Mouse (Mus musculus) embryonic facial prominence, embryonic 14.5 days (tissue): ENCODE results near the gene Robo1. TPM values are rescaled to one million over a fixed set of nuclear protein-coding genes. Genes with fewer than 3 reads are reported as not detected.
A peak's percentile ranks its signal among the peaks of the same experiment; 100 is the strongest.

Experiments used
- ATAC-seq: fragments of 200-750 bp; cut with Nextera tagmentation; 2 replicates; pipeline ENCODE4 v1.8.0; 2017; ENCODE audit warnings: low read depth, moderate number of reproducible peaks, moderate TSS enrichment
- DNase-seq: peaks from one replicate; pipeline ENCODE4 v3.0.0-alpha.2; 2015; ENCODE audit warnings: low spot score
- H3K27ac ChIP-seq: fragments of 300-500 bp; sonication (generic); replicated peaks from 2 replicates; pipeline ENCODE4 v1.5.1; 2014; ENCODE audit warnings: low read depth, mild to moderate bottlenecking, low read length, moderate library complexity
- H3K27me3 ChIP-seq: fragments of 300-500 bp; sonication (generic); replicated peaks from 2 replicates; pipeline ENCODE4 v1.6.1; 2014; ENCODE audit warnings: low read length; ENCODE audit not compliant: control insufficient read depth, insufficient read depth
- H3K36me3 ChIP-seq: fragments of 300-500 bp; sonication (generic); 2 replicates; pipeline ENCODE4 v1.6.1; 2014; ENCODE audit warnings: low read length, mixed read lengths; ENCODE audit not compliant: control insufficient read depth, insufficient read depth
- H3K4me1 ChIP-seq: fragments of 300-500 bp; sonication (generic); 2 replicates; pipeline ENCODE4 v1.6.1; 2014; ENCODE audit warnings: antibody characterized with exemption, low read length; ENCODE audit not compliant: control insufficient read depth, insufficient read depth
- H3K4me2 ChIP-seq: fragments of 300-500 bp; sonication (generic); 2 replicates; pipeline ENCODE4 v1.6.1; 2014; ENCODE audit warnings: low read depth, mild to moderate bottlenecking, low read length, moderate library complexity, mixed read lengths
- H3K4me3 ChIP-seq: fragments of 300-500 bp; sonication (generic); 2 replicates; pipeline ENCODE4 v1.5.1; 2014; ENCODE audit warnings: low read depth, mild to moderate bottlenecking, low read length
- H3K9ac ChIP-seq: fragments of 300-500 bp; sonication (generic); 2 replicates; pipeline ENCODE4 v1.6.1; 2014; ENCODE audit warnings: low read depth, mild to moderate bottlenecking, low read length, moderate library complexity, mixed read lengths
- H3K9me3 ChIP-seq: fragments of 300-500 bp; sonication (generic); 2 replicates; pipeline ENCODE4 v1.6.1; 2016; ENCODE audit warnings: low read length; ENCODE audit not compliant: control insufficient read depth
- WGBS: fragments of 180-500 bp; shearing (Covaris S2); extraction: QIAGEN DNeasy Blood & Tissue Kit; methylation state at CpG from one replicate; pipeline ENCODE4 v1.1.7; 2014; 5-methylcytosine and 5-hydroxymethylcytosine counted together
- polyA plus RNA-seq: library from polyadenylated mRNA; unstranded; fragments of >200 nt; fragmentation: Nextera tagmentation; extraction: Ambion mirVana; gene quantifications from 2 replicates; pipeline ENCODE4 v1.2.1, GENCODE M21; 2014

Gene Robo1
- polyA plus RNA-seq, 1 experiment from 2014 or later: 32.6 TPM

- Histone ChIP-seq H3K9me3 (no peaks in the 10 kb centered on the region), H3K4me1 (peaks cover 25% of the 10 kb centered on the region), H3K4me3 (no peak overlapping the region), H3K27ac (no peak overlapping the region), H3K4me2 (no peak overlapping the region), H3K9ac (no peak overlapping the region), H3K36me3 (no peaks in the 10 kb centered on the region), H3K27me3 (no peaks in the 10 kb centered on the region)
- no peak for ATAC-seq
- no peak for DNase-seq
- 81% methylated on average over 4 of the region's 4 CpGs for WGBS
These were observed 557.9 kb downstream of the Robo1 start for GRCm38 (mm10) chr16:72866011-72866410.

GRCm38 (mm10) chr16:72874934-72875732, 567.0 kb downstream of the Robo1 start:
- Histone ChIP-seq H3K4me2 (no peak overlapping the region), H3K27ac (no peak overlapping the region), H3K4me1 (no peaks in the 10 kb centered on the region), H3K9ac (no peak overlapping the region), H3K4me3 (no peak overlapping the region), H3K9me3 (no peaks in the 10 kb centered on the region), H3K36me3 (no peaks in the 10 kb centered on the region), H3K27me3 (no peaks in the 10 kb centered on the region)
- WGBS: 71% methylated on average over 8 of the region's 8 CpGs
- ATAC-seq (0 out of 2 replicates have a peak, but pooled peaks have one; percentile 62), DNase-seq (no peak)

DNA sequence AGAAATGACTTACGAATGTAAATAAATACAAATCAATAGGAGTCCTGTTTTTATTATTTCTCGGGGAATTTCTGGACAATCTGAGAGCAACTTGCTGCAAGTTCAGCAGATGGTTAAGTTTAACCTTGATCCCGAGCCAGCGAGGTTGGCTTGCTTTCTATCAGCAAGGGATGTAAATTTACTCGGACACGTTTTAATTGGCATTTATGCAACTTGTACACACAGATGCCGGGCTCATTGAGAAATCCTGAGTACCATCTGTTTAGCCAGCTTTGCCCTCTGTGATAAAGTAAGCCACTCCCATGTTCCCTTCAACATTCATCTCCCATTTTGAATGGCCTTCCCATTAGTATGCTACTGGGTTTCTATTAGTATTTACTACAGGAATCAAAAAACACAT, 580.0 kb downstream of the Robo1 start:
- DNase-seq: peak; percentile 49

DNA sequence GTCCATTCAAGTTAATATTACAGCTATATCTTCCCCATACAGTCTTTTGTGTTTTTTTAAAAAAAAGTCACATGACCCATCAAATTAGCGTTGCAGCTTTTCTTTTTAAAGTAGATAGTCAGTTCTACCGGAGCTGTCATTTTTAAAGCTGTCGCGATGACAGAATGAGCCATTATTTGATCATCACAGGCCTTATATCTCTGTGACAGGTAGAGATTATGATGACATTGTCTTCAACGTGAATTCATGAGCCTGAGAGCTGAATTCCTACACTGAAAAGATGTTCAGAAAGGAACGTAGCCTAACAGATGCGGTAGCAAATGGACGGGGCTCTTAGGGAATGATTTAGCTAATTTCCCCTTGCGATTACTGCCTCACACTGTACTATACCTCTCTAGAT, 581.3 kb downstream of the Robo1 start:
- 73% methylated on average over 9 of the region's 9 CpGs for WGBS
- ATAC-seq (no peak), DNase-seq (no peak)
- no peak overlapping the region for H3K9ac ChIP-seq
- H3K27ac ChIP-seq: no peak overlapping the region
- no peaks in the 10 kb centered on the region for H3K27me3 ChIP-seq
- H3K4me3 ChIP-seq: no peak overlapping the region
- no peaks in the 10 kb centered on the region for H3K9me3 ChIP-seq
- H3K36me3 ChIP-seq: no peaks in the 10 kb centered on the region
- 0 out of 2 replicates have a peak, but pooled peaks cover 10% of the 10 kb centered on the region for H3K4me1 ChIP-seq
- no peak overlapping the region for H3K4me2 ChIP-seq

More for the DNA sequence above, 580.0 kb downstream of the Robo1 start:
- no peaks in the 10 kb centered on the region for H3K36me3 ChIP-seq
- H3K27ac ChIP-seq: no peak overlapping the region
- no peak; the same call in 1 of the 2 replicates for ATAC-seq
- H3K9me3 ChIP-seq: no peaks in the 10 kb centered on the region
- H3K9ac ChIP-seq: no peak overlapping the region
- 0 out of 2 replicates have a peak, but pooled peaks cover 10% of the 10 kb centered on the region for H3K4me1 ChIP-seq
- H3K27me3 ChIP-seq: no peaks in the 10 kb centered on the region
- 46% methylated on average over 7 of the region's 7 CpGs for WGBS
- H3K4me2 ChIP-seq: no peak overlapping the region
- no peak overlapping the region for H3K4me3 ChIP-seq

DNA sequence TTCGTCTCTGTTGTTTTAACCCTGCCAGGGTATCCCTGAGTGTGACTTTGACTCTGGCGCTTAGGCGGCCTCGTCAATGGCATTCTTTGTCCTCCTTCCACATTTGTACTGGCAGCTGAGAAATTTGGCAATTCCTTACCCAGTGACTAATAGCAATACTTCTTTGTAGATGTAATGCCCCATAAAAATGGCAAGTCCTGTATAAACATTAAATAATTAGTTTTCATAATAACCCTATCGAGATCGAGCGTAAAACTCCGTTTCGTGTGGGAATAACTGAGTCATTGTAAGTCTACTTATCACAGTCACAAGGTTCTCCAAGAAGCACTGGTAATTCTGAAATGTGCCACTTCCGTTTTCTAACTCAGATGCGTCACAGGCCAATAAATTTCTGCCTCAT, 589.0 kb downstream of the Robo1 start:
- H3K27me3 ChIP-seq: no peaks in the 10 kb centered on the region
- no peak overlapping the region for H3K27ac ChIP-seq
- no peaks in the 10 kb centered on the region for H3K9me3 ChIP-seq
- no peak for ATAC-seq
- no peak for DNase-seq
- 73% methylated on average over 11 of the region's 11 CpGs for WGBS
- no peak overlapping the region for H3K9ac ChIP-seq
- no peak overlapping the region for H3K4me3 ChIP-seq
- H3K36me3 ChIP-seq: no peaks in the 10 kb centered on the region
- H3K4me2 ChIP-seq: no peak overlapping the region
- H3K4me1 ChIP-seq: no peaks in the 10 kb centered on the region

DNA sequence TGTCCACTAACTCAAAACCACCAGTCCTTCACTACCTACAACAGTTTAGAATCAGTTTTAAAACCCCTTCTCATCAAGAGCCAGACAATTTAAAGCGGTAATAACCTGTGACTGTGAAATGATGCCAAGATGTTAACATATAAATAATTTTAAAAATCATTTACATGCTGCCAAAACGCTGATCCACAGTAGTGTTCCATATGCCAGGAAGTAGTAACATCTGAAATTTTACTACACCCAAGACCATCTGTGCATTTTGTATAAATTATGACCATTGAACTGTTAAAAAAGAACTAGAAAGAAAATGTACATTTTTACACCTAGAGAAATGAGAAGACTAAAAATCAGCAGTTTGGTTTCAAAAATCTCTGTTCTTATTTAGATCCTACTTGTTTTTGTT, 600.8 kb downstream of the Robo1 start:
- peaks cover 17% of the 10 kb centered on the region; the same call in 1 of the 2 replicates for H3K36me3 ChIP-seq
- 59% methylated on average over 2 of the region's 2 CpGs for WGBS
- H3K27ac ChIP-seq: no peak overlapping the region

GRCm38 (mm10) chr16:72913134-72913533, 605.0 kb downstream of the Robo1 start:
- Histone ChIP-seq H3K4me2 (no peak overlapping the region), H3K36me3 (no peaks in the 10 kb centered on the region), H3K9me3 (no peaks in the 10 kb centered on the region), H3K4me1 (peaks cover 3% of the 10 kb centered on the region; the same call in 1 of the 2 replicates), H3K4me3 (no peak overlapping the region), H3K9ac (no peak overlapping the region), H3K27me3 (no peaks in the 10 kb centered on the region), H3K27ac (no peak overlapping the region)
- ATAC-seq (0 out of 2 replicates have a peak, but pooled peaks have one; percentile 44), DNase-seq (peak; percentile 65)
- WGBS: 46% methylated on average over 5 of the region's 5 CpGs

More for the DNA sequence above, 600.8 kb downstream of the Robo1 start:
- H3K9me3 ChIP-seq: no peaks in the 10 kb centered on the region
- ATAC-seq (no peak), DNase-seq (no peak)
- no peaks in the 10 kb centered on the region for H3K27me3 ChIP-seq
- no peak overlapping the region for H3K4me2 ChIP-seq
- no peak overlapping the region for H3K4me3 ChIP-seq
- peaks cover 3% of the 10 kb centered on the region; the same call in 1 of the 2 replicates for H3K4me1 ChIP-seq
- no peak overlapping the region for H3K9ac ChIP-seq

DNA sequence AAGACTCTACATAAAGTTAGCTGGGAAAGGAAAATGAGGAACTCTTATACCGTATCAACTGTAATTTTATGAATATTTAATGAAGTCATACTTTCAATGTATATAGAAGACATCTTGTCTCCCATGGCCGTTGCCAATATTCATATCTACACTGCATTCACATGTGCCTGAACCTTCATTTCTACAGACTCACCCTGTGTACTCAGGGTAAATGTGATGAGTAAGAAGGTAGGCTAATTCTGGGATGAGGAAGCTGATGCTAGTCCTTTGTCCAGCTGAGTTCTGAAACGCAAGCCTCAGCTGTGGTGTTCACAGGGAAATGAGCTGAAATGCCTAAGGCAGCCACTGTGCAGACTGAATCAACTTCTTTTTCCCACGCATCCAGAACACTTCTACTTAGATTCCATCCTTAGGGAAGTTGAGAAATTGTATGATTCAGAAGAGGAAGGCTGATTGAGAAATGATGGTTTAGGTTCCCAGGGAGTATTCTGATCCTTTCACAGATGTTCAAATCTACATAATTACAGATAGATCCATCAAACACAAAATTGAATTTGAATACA, 606.0 kb downstream of the Robo1 start:
- H3K4me3 ChIP-seq: no peak overlapping the region
- H3K9ac ChIP-seq: no peak overlapping the region
- ATAC-seq: no peak
- no peak overlapping the region for H3K27ac ChIP-seq
- no peak overlapping the region for H3K4me2 ChIP-seq
- H3K4me1 ChIP-seq: peaks cover 3% of the 10 kb centered on the region; the same call in 1 of the 2 replicates
- H3K27me3 ChIP-seq: no peaks in the 10 kb centered on the region
- no peaks in the 10 kb centered on the region for H3K9me3 ChIP-seq
- WGBS: 59% methylated on average over 4 of the region's 4 CpGs
- H3K36me3 ChIP-seq: no peaks in the 10 kb centered on the region
- no peak for DNase-seq
